Mouse (Mus musculus): ENCODE measurements around the gene Rgs6. TPM values are rescaled to one million over a fixed set of nuclear protein-coding genes. Genes with fewer than 3 reads are reported as not detected.
A peak's percentile ranks its signal among the peaks of the same experiment; 100 is the strongest.

Rgs6 gene
- total RNA-seq, 2 experiments from 2014 or later = 9.8 to 12.9 TPM

DNA sequence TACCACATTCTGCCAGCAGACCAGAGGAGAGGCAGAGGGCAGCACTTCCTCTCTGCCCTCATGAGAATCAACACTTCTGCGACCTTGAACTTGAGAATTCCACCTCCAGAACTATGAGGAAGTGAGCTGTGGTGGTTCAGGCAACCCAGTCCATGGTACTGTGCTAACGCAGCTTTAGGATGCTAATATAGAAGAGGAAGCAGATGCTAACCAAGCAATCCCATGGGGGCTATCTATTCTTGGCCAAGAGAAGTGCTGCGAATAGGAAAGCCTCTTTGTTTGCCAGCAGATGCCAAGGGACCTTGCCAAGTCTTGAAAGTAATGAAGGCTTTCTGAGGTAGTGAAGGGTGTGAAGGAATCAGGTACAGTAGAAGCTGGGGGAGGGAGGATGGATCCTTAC lies 451.8 kb downstream of the Rgs6 start:
- no peak for DNase-seq

- no peak for DNase-seq
Observed at GRCm38 (mm10) chr12:83043980-83044620, 456.0 kb downstream of the Rgs6 start.

GRCm38 (mm10) chr12:83044621-83044990 lies 456.5 kb downstream of the Rgs6 start:
- DNase-seq = no peak

- DNase-seq = peak; percentile 28 to 50
Observed at GRCm38 (mm10) chr12:83045001-83045531, 457.0 kb downstream of the Rgs6 start.

DNA sequence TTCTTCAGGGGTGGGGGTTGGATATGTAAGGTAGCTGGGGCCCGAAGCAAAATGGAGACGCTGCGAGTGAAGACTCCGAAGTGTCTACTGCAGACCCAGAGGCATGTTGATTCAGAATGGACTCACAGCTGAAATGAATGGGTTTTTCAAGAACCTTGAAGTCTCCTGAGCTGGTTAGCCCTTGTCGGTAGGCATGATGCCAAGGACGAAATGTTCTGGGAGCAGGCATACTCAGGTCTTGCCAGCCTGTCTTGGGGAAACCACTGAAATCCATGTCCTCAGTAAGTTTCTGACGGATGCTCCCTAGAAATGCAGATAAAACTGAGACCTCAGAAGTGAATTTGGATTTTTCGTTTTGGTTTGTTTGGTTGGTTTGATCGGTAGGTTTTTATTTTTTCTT lies 458.6 kb downstream of the Rgs6 start:
- DNase-seq = no peak

- no peak for DNase-seq
Observed at GRCm38 (mm10) chr12:83047710-83048109, 459.6 kb downstream of the Rgs6 start.

GRCm38 (mm10) chr12:83050514-83050913 lies 462.4 kb downstream of the Rgs6 start:
- no peak for DNase-seq

DNA sequence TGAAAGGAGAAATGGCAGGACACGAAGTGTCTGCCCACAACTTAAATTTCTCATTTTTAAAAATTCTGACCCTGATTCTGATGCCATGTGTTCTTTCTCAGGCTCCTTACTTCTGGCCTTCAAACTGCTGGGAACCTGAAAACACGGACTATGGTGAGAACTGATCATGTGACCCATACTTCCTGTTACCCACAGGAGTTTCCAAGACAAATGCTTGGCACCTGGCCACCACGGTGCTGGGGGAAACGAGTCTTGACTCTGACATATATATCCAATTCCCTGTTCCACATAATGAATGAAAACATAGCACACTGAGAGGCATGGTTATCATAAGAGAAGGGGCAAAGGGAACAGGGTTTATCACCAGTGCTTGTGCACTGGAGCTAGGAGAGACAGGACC lies 464.3 kb downstream of the Rgs6 start:
- DNase-seq = no peak

DNA sequence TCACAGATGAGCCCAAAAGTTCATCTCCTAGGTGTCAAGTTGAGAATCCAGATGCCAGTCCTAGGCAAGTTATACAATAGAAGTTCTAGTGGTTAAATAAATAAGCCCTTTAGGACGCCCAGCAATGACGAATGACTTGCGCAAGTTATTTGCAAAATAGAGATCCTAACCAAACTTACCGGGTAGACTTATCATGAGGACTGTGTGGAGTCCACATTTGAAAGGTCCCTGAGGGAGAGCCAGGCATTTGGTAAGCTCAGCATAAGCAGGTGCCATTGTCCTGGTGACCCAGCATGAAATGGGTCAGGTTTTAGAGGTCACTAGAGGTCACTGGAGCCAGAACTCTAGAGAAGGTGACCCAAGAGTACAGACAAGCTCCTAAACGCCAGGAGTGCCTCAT lies 467.6 kb downstream of the Rgs6 start:
- DNase-seq = no peak

- no peak for DNase-seq
Observed at GRCm38 (mm10) chr12:83066426-83066825, 478.3 kb downstream of the Rgs6 start.

GRCm38 (mm10) chr12:83070848-83071247 lies 482.8 kb downstream of the Rgs6 start:
- no peak for DNase-seq

GRCm38 (mm10) chr12:83072181-83072887 lies 484.2 kb downstream of the Rgs6 start:
- no peak for DNase-seq

GRCm38 (mm10) chr12:83072951-83073878 lies 485.1 kb downstream of the Rgs6 start:
- no peak for DNase-seq

- no peak for DNase-seq
Observed at GRCm38 (mm10) chr12:83073879-83074368, 485.8 kb downstream of the Rgs6 start.

DNA sequence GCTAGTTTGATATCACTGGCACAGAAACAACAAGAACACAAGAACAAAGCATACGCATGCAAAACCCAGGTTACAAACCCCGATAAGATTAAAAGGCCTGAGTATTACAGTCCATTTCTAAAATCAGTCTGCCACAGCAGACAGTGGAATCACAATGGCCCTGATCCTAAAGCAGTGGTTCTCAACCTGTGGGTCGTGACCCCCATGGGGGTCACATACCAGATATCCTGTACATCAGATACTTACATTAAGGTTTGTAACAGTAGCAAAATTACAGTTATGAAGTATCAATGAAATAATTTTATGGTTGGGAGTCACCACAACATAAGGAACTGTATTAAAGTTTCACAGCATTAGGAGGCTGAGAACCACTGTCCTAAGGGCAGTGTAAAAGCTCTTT lies 488.1 kb downstream of the Rgs6 start:
- no peak for DNase-seq

GRCm38 (mm10) chr12:83077486-83077885 lies 489.4 kb downstream of the Rgs6 start:
- DNase-seq = no peak

- DNase-seq = no peak
Observed at GRCm38 (mm10) chr12:83083427-83083826, 495.3 kb downstream of the Rgs6 start.

DNA sequence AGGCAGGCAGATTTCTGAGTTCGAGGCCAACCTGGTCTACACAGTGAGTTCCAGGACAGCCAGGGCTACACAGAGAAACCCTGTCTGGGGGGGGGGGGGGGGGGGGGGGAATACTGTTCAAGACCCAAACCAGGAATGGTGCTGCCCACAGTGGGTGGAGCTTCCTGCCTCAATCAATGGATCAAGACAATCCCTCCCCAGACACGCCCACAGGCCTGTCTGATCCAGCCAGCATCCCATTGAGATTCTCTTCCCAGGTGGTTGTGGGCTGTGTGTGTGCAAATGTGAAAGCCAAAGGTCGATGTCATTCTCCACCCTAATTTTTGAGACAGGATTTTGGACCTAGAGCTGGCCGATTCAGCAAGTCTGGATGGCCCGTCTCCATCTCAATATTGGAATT lies 496.5 kb downstream of the Rgs6 start:
- no peak for DNase-seq

- no peak for DNase-seq
Observed at GRCm38 (mm10) chr12:83087010-83087409, 498.9 kb downstream of the Rgs6 start.

GRCm38 (mm10) chr12:83087555-83087954 lies 499.5 kb downstream of the Rgs6 start:
- DNase-seq = no peak

- no peak for DNase-seq
Observed at GRCm38 (mm10) chr12:83092001-83092400, 503.9 kb downstream of the Rgs6 start.

DNA sequence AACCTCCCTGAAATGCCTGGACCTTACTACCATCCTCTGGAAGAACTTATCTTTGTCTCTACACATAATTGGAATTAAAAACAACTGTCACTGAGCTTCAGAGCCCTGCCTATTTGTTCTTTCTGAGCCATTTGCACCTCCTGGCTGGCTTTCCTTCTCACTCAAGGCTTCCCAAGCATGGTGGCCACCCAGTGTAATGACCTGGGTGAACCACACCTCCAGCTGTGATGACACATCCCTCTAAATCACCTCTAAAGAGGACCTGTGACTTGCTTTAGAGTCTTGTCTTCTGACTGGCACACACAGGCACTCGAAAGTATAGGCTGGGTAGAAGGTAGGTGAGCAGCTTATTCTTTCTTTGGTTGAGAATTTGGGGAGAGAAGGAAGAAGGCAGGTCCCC lies 509.7 kb downstream of the Rgs6 start:
- no peak for DNase-seq
